Mouse (Mus musculus): ENCODE measurements at regions not wholly inside any gene's neighbourhood (a gene's known extent, or its start where the extent isn't known, plus 50 kb on each side); places are given as distances from the start of the nearest gene placed in this dataset.
"Not testable (repeated sequence)": the region's sequence is repeated elsewhere in the genome, so short reads cannot be mapped to it uniquely, and the experiment has no call there.

- no peak for ATAC-seq (replicated peaks; ENCODE audit: poor library complexity)
Observed at GRCm38 (mm10) chr3:8206623-8207404, 1403.1 kb downstream of the Zfp704 start.

GRCm38 (mm10) chr3:8163030-8163429 is 1446.9 kb downstream of the Zfp704 start:
- no peak for ATAC-seq (replicated peaks; ENCODE audit: poor library complexity)

GRCm38 (mm10) chr3:8161997-8162756 is 1447.7 kb downstream of the Zfp704 start:
- ATAC-seq (replicated peaks; ENCODE audit: poor library complexity), result no peak

- no peak for ATAC-seq (replicated peaks; ENCODE audit: poor library complexity)
Observed at GRCm38 (mm10) chr3:8143016-8143415, 1466.9 kb downstream of the Zfp704 start.

- no peak for ATAC-seq (replicated peaks; ENCODE audit: poor library complexity)
Observed at GRCm38 (mm10) chr3:8142190-8142589, 1467.7 kb downstream of the Zfp704 start.

GRCm38 (mm10) chr3:8141664-8142084 is 1468.2 kb downstream of the Zfp704 start:
- ATAC-seq (replicated peaks; ENCODE audit: poor library complexity), result no peak

- not testable (repeated sequence) for ATAC-seq (replicated peaks; ENCODE audit: poor library complexity)
Observed at GRCm38 (mm10) chr3:8123641-8124040, 1486.2 kb downstream of the Zfp704 start.

- ATAC-seq (replicated peaks; ENCODE audit: poor library complexity), result no peak
Observed at GRCm38 (mm10) chr3:8123141-8123540, 1486.7 kb downstream of the Zfp704 start.

- no peak for ATAC-seq (replicated peaks; ENCODE audit: poor library complexity)
Observed at GRCm38 (mm10) chr3:8098291-8098690, 1478.0 kb upstream of the 1700008P02Rik start.

- ATAC-seq (replicated peaks; ENCODE audit: poor library complexity), result no peak
Observed at GRCm38 (mm10) chr3:8084749-8085148, 1464.5 kb upstream of the 1700008P02Rik start.

GRCm38 (mm10) chr3:8053711-8054110 is 1433.5 kb upstream of the 1700008P02Rik start:
- no peak for ATAC-seq (replicated peaks; ENCODE audit: poor library complexity)

- no peak for ATAC-seq (replicated peaks; ENCODE audit: poor library complexity)
Observed at GRCm38 (mm10) chr3:8051167-8051566, 1430.9 kb upstream of the 1700008P02Rik start.

- no peak for ATAC-seq (replicated peaks; ENCODE audit: poor library complexity)
Observed at GRCm38 (mm10) chr3:8049706-8050105, 1429.5 kb upstream of the 1700008P02Rik start.

GRCm38 (mm10) chr3:8046348-8046747 is 1426.1 kb upstream of the 1700008P02Rik start:
- ATAC-seq (replicated peaks; ENCODE audit: poor library complexity), result no peak

GRCm38 (mm10) chr3:8036697-8037096 is 1416.5 kb upstream of the 1700008P02Rik start:
- no peak for ATAC-seq (replicated peaks; ENCODE audit: poor library complexity)

GRCm38 (mm10) chr3:8035091-8035729 is 1415.0 kb upstream of the 1700008P02Rik start:
- ATAC-seq (replicated peaks; ENCODE audit: poor library complexity), result no peak

- no peak for ATAC-seq (replicated peaks; ENCODE audit: poor library complexity)
Observed at GRCm38 (mm10) chr3:8026325-8027017, 1406.2 kb upstream of the 1700008P02Rik start.

GRCm38 (mm10) chr3:8022654-8023053 is 1402.4 kb upstream of the 1700008P02Rik start:
- no peak for ATAC-seq (replicated peaks; ENCODE audit: poor library complexity)

GRCm38 (mm10) chr3:8017489-8017888 is 1397.2 kb upstream of the 1700008P02Rik start:
- ATAC-seq (replicated peaks; ENCODE audit: poor library complexity), result no peak

GRCm38 (mm10) chr3:8016945-8017344 is 1396.7 kb upstream of the 1700008P02Rik start:
- no peak for ATAC-seq (replicated peaks; ENCODE audit: poor library complexity)

- no peak for ATAC-seq (replicated peaks; ENCODE audit: poor library complexity)
Observed at GRCm38 (mm10) chr3:8009966-8010365, 1389.7 kb upstream of the 1700008P02Rik start.
